Mouse (Mus musculus) midbrain, embryonic 11.5 days (tissue): ENCODE results near the gene Khk. TPM values are rescaled to one million over a fixed set of nuclear protein-coding genes. Genes with fewer than 3 reads are reported as not detected.

Experiments
- ATAC-seq: fragments of 200-750 bp; cut with Nextera tagmentation; 2 replicates; pipeline ENCODE4 v1.8.0; 2017; ENCODE audit warnings: moderate TSS enrichment, moderate library complexity; ENCODE audit not compliant: low FRiP score
- DNase-seq: peaks from one replicate; pipeline ENCODE4 v3.0.0; 2015; ENCODE audit warnings: low spot score; ENCODE audit errors: missing footprints
- H3K27ac ChIP-seq: fragments of 300-500 bp; sonication (generic); 2 replicates; pipeline ENCODE4 v1.5.1; 2014; ENCODE audit warnings: low read depth, low read length
- H3K27me3 ChIP-seq: fragments of 300-500 bp; sonication (generic); 2 replicates; pipeline ENCODE4 v1.6.1; 2014; ENCODE audit warnings: mild to moderate bottlenecking, low read length, moderate library complexity, mixed read lengths; ENCODE audit not compliant: control insufficient read depth, insufficient read depth
- H3K36me3 ChIP-seq: fragments of 300-500 bp; sonication (generic); 2 replicates; pipeline ENCODE4 v1.6.1; 2014; ENCODE audit warnings: mild to moderate bottlenecking, low read length, moderate library complexity, mixed read lengths; ENCODE audit not compliant: control insufficient read depth, insufficient read depth
- H3K4me1 ChIP-seq: fragments of 300-500 bp; sonication (generic); 2 replicates; pipeline ENCODE4 v1.6.1; 2014; ENCODE audit warnings: low read length; ENCODE audit not compliant: control insufficient read depth, insufficient read depth
- H3K4me2 ChIP-seq: fragments of 300-500 bp; sonication (generic); 2 replicates; pipeline ENCODE4 v1.6.1; 2014; ENCODE audit warnings: mild to moderate bottlenecking, moderate library complexity
- H3K4me3 ChIP-seq: fragments of 300-500 bp; sonication (generic); 2 replicates; pipeline ENCODE4 v1.5.1; 2014; ENCODE audit warnings: low read depth, low read length
- H3K9ac ChIP-seq: fragments of 300-500 bp; sonication (generic); 2 replicates; pipeline ENCODE4 v1.6.1; 2014; ENCODE audit warnings: low read length
- H3K9me3 ChIP-seq: fragments of 300-500 bp; sonication (generic); 2 replicates; pipeline ENCODE4 v1.6.1; 2016; ENCODE audit warnings: low read length; ENCODE audit not compliant: control insufficient read depth
- WGBS: fragments of 180-500 bp; shearing (Covaris S2); extraction: QIAGEN DNeasy Blood & Tissue Kit; methylation state at CpG from one replicate; pipeline ENCODE4 v1.1.7; 2014; 5-methylcytosine and 5-hydroxymethylcytosine counted together
- polyA plus RNA-seq: library from polyadenylated mRNA; unstranded; fragments of >200 nt; fragmentation: Nextera tagmentation; extraction: Ambion mirVana; gene quantifications from 2 replicates; pipeline ENCODE4 v1.2.1, GENCODE M21; 2014

The Khk gene
- polyA plus RNA-seq, 1 experiment from 2014 or later = 6.9 TPM

GRCm38 (mm10) chr5:30887858-30888336, 33.3 kb upstream of the Khk start:
- WGBS = under 1% methylated on average over 28 of the region's 28 CpGs
- Histone ChIP-seq H3K4me3 (peak overlapping the region; percentile 81), H3K27ac (peak overlapping the region; percentile 91), H3K9ac (peak overlapping the region; percentile 80), H3K4me2 (peak overlapping the region; percentile 84), H3K4me1 (peaks cover 13% of the 10 kb centered on the region), H3K9me3 (no peaks in the 10 kb centered on the region), H3K27me3 (no peaks in the 10 kb centered on the region), H3K36me3 (peaks cover 4% of the 10 kb centered on the region; the same call in 1 of the 2 replicates)
- peak; percentile 83 for ATAC-seq
- peak; percentile 100 for DNase-seq

- H3K36me3 ChIP-seq = peaks cover 7% of the 10 kb centered on the region; the same call in 1 of the 2 replicates
- ATAC-seq = peak; percentile 93
- peak within 1 kb of the TSS; percentile 81 for H3K4me3 ChIP-seq
- H3K4me1 ChIP-seq = peaks cover 13% of the 10 kb centered on the region
- peak within 1 kb of the TSS; percentile 89 for H3K9ac ChIP-seq
- H3K4me2 ChIP-seq = peak within 1 kb of the TSS; percentile 84
- H3K27me3 ChIP-seq = no peaks in the 10 kb centered on the region
- peak within 1 kb of the TSS; percentile 91 for H3K27ac ChIP-seq
- under 1% methylated on average over 37 of the region's 42 CpGs for WGBS
- H3K9me3 ChIP-seq = no peaks in the 10 kb centered on the region
- peak; percentile 99 for DNase-seq
Measured at GRCm38 (mm10) chr5:30888337-30889087, 32.7 kb upstream of the Khk start, which contains the start of gene Agbl5. Gene Agbl5 (plus strand): TSS chr5:30888694.

GRCm38 (mm10) chr5:30889088-30889754, 32.0 kb upstream of the Khk start:
- Histone ChIP-seq H3K4me2 (peak overlapping the region; percentile 84), H3K9me3 (no peaks in the 10 kb centered on the region), H3K9ac (peak overlapping the region; percentile 89), H3K4me3 (peak overlapping the region; percentile 81), H3K27ac (peak overlapping the region; percentile 84), H3K36me3 (peaks cover 7% of the 10 kb centered on the region; the same call in 1 of the 2 replicates), H3K27me3 (no peaks in the 10 kb centered on the region), H3K4me1 (peaks cover 13% of the 10 kb centered on the region)
- WGBS = 3% methylated on average over 25 of the region's 42 CpGs
- ATAC-seq = peak; percentile 31; the same call in 1 of the 2 replicates
- no peak for DNase-seq

GRCm38 (mm10) chr5:30890375-30890774, 30.9 kb upstream of the Khk start:
- ATAC-seq = no peak
- H3K4me2 ChIP-seq = peak overlapping the region; percentile 84; the same call in 1 of the 2 replicates
- no peak for DNase-seq
- H3K9me3 ChIP-seq = no peaks in the 10 kb centered on the region
- 84% methylated on average over 7 of the region's 7 CpGs for WGBS
- no peak overlapping the region; the same call in 1 of the 2 replicates for H3K4me3 ChIP-seq
- no peaks in the 10 kb centered on the region for H3K27me3 ChIP-seq
- H3K27ac ChIP-seq = no peak overlapping the region
- peaks cover 13% of the 10 kb centered on the region; the same call in 1 of the 2 replicates for H3K36me3 ChIP-seq
- no peak overlapping the region; the same call in 1 of the 2 replicates for H3K9ac ChIP-seq
- peaks cover 13% of the 10 kb centered on the region for H3K4me1 ChIP-seq

GRCm38 (mm10) chr5:30901860-30902259, 19.4 kb upstream of the Khk start:
- H3K36me3 ChIP-seq = peaks cover 7% of the 10 kb centered on the region; the same call in 1 of the 2 replicates
- no peak overlapping the region for H3K4me2 ChIP-seq
- no peak for ATAC-seq
- no peak overlapping the region for H3K9ac ChIP-seq
- H3K4me3 ChIP-seq = no peak overlapping the region
- H3K9me3 ChIP-seq = no peaks in the 10 kb centered on the region
- no peak for DNase-seq
- 95% methylated on average over 5 of the region's 5 CpGs for WGBS
- H3K4me1 ChIP-seq = peaks cover 3% of the 10 kb centered on the region
- no peaks in the 10 kb centered on the region for H3K27me3 ChIP-seq
- H3K27ac ChIP-seq = no peak overlapping the region

GRCm38 (mm10) chr5:30907413-30908059, 13.7 kb upstream of the Khk start, which contains the start of gene Ost4:
Gene Ost4 (minus strand): TSS chr5:30907788.
- Histone ChIP-seq H3K27ac (peak within 1 kb of the TSS; percentile 40; the same call in 1 of the 2 replicates), H3K4me3 (peak within 1 kb of the TSS; percentile 81), H3K4me2 (peak within 1 kb of the TSS; percentile 97), H3K9ac (peak within 1 kb of the TSS; percentile 82), H3K36me3 (no peaks in the 10 kb centered on the region), H3K4me1 (peaks cover 12% of the 10 kb centered on the region), H3K27me3 (no peaks in the 10 kb centered on the region), H3K9me3 (no peaks in the 10 kb centered on the region)
- ATAC-seq (peak; percentile 96), DNase-seq (peak; percentile 100)
- WGBS = under 1% methylated on average over 55 of the region's 58 CpGs

- DNase-seq = no peak
- 52% methylated on average over 13 of the region's 13 CpGs for WGBS
Measured at GRCm38 (mm10) chr5:30908426-30909299, 12.6 kb upstream of the Khk start.

GRCm38 (mm10) chr5:30909300-30909659, 12.0 kb upstream of the Khk start:
- WGBS = 60% methylated on average over 7 of the region's 7 CpGs
- DNase-seq = no peak
- Histone ChIP-seq H3K9ac (no peak overlapping the region), H3K4me3 (no peak overlapping the region), H3K4me2 (no peak overlapping the region), H3K4me1 (peaks cover 23% of the 10 kb centered on the region), H3K9me3 (no peaks in the 10 kb centered on the region), H3K27me3 (no peaks in the 10 kb centered on the region), H3K36me3 (no peaks in the 10 kb centered on the region), H3K27ac (no peak overlapping the region)
- no peak for ATAC-seq

More at GRCm38 (mm10) chr5:30908426-30909299, 12.6 kb upstream of the Khk start:
- H3K4me1 ChIP-seq = peaks cover 21% of the 10 kb centered on the region
- H3K9ac ChIP-seq = peak overlapping the region; percentile 82; the same call in 1 of the 2 replicates
- H3K27me3 ChIP-seq = no peaks in the 10 kb centered on the region
- peak overlapping the region; percentile 97; the same call in 1 of the 2 replicates for H3K4me2 ChIP-seq
- no peak for ATAC-seq
- H3K27ac ChIP-seq = no peak overlapping the region
- no peaks in the 10 kb centered on the region for H3K36me3 ChIP-seq
- H3K4me3 ChIP-seq = no peak overlapping the region; the same call in 1 of the 2 replicates
- H3K9me3 ChIP-seq = no peaks in the 10 kb centered on the region
